Mouse (Mus musculus) kidney, embryonic 16.5 days (tissue): Measurements from ENCODE around the gene Pip5k1b. TPM values are rescaled to one million over a fixed set of nuclear protein-coding genes. Genes with fewer than 3 reads are reported as not detected.

Source experiments
- ATAC-seq: fragments of 200-750 bp; cut with Nextera tagmentation; 2 replicates; pipeline ENCODE4 v1.8.0; 2017; ENCODE audit warnings: moderate TSS enrichment; ENCODE audit not compliant: low FRiP score, low TSS enrichment
- H3K27ac ChIP-seq: fragments of 300-500 bp; sonication (generic); 2 replicates; pipeline ENCODE4 v1.5.1; 2014; ENCODE audit warnings: low read length
- H3K27me3 ChIP-seq: fragments of 300-500 bp; sonication (generic); 2 replicates; pipeline ENCODE4 v1.6.1; 2014; ENCODE audit warnings: low read length, control low read depth, mixed read lengths; ENCODE audit not compliant: insufficient read depth
- H3K36me3 ChIP-seq: fragments of 300-500 bp; sonication (generic); 2 replicates; pipeline ENCODE4 v1.6.1; 2014; ENCODE audit warnings: low read length, control low read depth, mixed read lengths; ENCODE audit not compliant: insufficient read depth
- H3K4me1 ChIP-seq: fragments of 300-500 bp; sonication (generic); 2 replicates; pipeline ENCODE4 v1.6.1; 2014; ENCODE audit warnings: low read length, control low read depth, mixed read lengths; ENCODE audit not compliant: insufficient read depth
- H3K4me2 ChIP-seq: fragments of 300-500 bp; sonication (generic); replicated peaks from 2 replicates; pipeline ENCODE4 v1.6.1; 2014; ENCODE audit warnings: low read depth, low read length
- H3K4me3 ChIP-seq: fragments of 300-500 bp; sonication (generic); 2 replicates; pipeline ENCODE4 v1.5.1; 2014; ENCODE audit warnings: mild to moderate bottlenecking, low read length
- H3K9ac ChIP-seq: fragments of 300-500 bp; sonication (generic); replicated peaks from 2 replicates; pipeline ENCODE4 v1.6.1; 2014; ENCODE audit warnings: low read length
- H3K9me3 ChIP-seq: fragments of 300-500 bp; sonication (generic); 2 replicates; pipeline ENCODE4 v1.6.1; 2016; ENCODE audit warnings: low read length, control low read depth
- WGBS: fragments of 180-500 bp; shearing (Covaris S2); extraction: QIAGEN DNeasy Blood & Tissue Kit; methylation state at CpG from one replicate; pipeline ENCODE4 v1.1.7; 2014; 5-methylcytosine and 5-hydroxymethylcytosine counted together
- polyA plus RNA-seq: library from polyadenylated mRNA; unstranded; fragments of >200 nt; fragmentation: Nextera tagmentation; extraction: Ambion mirVana; gene quantifications from 2 replicates; pipeline ENCODE4 v1.2.1, GENCODE M21; 2015

The Pip5k1b gene
- polyA plus RNA-seq, 1 experiment from 2014 or later = 2.2 TPM

- H3K9me3 ChIP-seq = no peaks in the 10 kb centered on the region
- 0 out of 2 replicates have a peak overlapping the region, but pooled peaks have one; percentile 57 for H3K27ac ChIP-seq
- H3K27me3 ChIP-seq = no peaks in the 10 kb centered on the region
- ATAC-seq = no peak
- no peak overlapping the region for H3K4me3 ChIP-seq
- H3K4me1 ChIP-seq = peaks cover 15% of the 10 kb centered on the region; the same call in 1 of the 2 replicates
- WGBS = 64% methylated on average over 3 of the region's 3 CpGs
- no peaks in the 10 kb centered on the region for H3K36me3 ChIP-seq
- H3K9ac ChIP-seq = no peak overlapping the region
- no peak overlapping the region for H3K4me2 ChIP-seq
Observed at GRCm38 (mm10) chr19:24468616-24469015, 87.1 kb downstream of the Pip5k1b start.

DNA sequence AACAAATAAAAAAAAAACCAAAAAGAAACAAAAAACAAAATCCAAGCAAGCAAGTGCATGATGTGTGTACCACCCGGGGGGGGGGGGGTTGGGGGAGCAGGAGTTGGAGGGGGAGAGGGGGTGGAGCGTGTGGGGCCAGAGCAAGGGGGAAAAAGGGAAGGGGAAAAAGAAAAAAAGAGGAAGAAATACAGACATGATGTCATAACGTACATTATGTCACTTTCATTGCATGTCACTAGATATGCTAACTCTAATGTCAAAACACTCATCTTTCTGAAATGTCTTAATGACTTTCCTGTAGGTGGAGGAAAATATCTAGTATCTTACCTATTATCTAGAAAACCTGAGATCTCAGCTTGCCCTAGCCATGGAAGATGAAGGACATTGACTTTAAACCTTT lies 92.7 kb downstream of the Pip5k1b start:
- Histone ChIP-seq H3K9me3 (no peaks in the 10 kb centered on the region), H3K27me3 (no peaks in the 10 kb centered on the region)

GRCm38 (mm10) chr19:24456591-24457231 lies 99.0 kb downstream of the Pip5k1b start:
- no peak overlapping the region for H3K4me2 ChIP-seq

More for the DNA sequence above, 92.7 kb downstream of the Pip5k1b start:
- Histone ChIP-seq H3K4me2 (no peak overlapping the region), H3K36me3 (no peaks in the 10 kb centered on the region), H3K9ac (no peak overlapping the region), H3K27ac (no peak overlapping the region), H3K4me3 (no peak overlapping the region), H3K4me1 (0 out of 2 replicates have a peak, but pooled peaks cover under 1% of the 10 kb centered on the region)
- WGBS = 95% methylated on average over 2 of the region's 3 CpGs
- no peak for ATAC-seq

DNA sequence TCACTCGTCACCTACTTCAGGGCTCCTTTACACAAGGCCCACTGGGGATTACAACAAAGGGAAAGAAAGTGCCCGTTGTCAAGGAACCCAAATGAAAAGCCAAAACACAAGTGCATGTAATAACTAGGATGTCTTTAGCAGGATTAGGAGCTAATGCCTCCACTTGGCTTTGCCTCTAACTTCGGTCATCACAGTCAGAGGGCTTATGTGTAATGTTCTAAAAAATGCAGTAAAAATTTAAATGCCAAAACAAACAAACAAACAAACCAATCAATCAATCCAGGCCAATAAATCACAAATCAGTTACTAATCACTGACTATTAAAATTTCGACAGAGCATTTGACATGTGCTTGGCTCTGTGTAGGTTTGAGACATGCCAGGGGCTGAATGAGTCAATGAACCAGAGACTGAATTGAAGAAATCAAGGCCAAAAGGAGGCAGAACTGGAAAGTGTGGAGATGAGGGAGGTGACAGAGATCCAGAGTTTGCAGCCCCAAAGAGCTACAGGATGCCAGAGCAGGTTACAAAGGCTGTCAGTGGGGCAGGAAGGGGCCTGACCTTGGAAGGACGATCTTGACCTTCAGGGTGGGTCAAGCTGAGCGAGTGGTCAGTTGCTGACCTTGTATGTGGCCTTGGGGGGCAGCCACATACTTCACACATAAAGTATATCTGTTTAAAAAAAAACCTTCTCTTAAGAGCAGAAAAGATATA lies 100.3 kb downstream of the Pip5k1b start:
- ATAC-seq = no peak
- Histone ChIP-seq H3K27me3 (no peaks in the 10 kb centered on the region), H3K27ac (no peak overlapping the region), H3K4me2 (no peak overlapping the region), H3K36me3 (no peaks in the 10 kb centered on the region), H3K4me1 (no peaks in the 10 kb centered on the region), H3K4me3 (no peak overlapping the region), H3K9me3 (no peaks in the 10 kb centered on the region), H3K9ac (no peak overlapping the region)
- 79% methylated on average over 6 of the region's 6 CpGs for WGBS

More at GRCm38 (mm10) chr19:24456591-24457231, 99.0 kb downstream of the Pip5k1b start:
- no peak overlapping the region for H3K27ac ChIP-seq
- no peak overlapping the region for H3K4me3 ChIP-seq
- no peaks in the 10 kb centered on the region for H3K4me1 ChIP-seq
- 89% methylated on average over 6 of the region's 6 CpGs for WGBS
- H3K9me3 ChIP-seq = no peaks in the 10 kb centered on the region
- no peak overlapping the region for H3K9ac ChIP-seq
- no peak for ATAC-seq
- H3K27me3 ChIP-seq = no peaks in the 10 kb centered on the region
- no peaks in the 10 kb centered on the region for H3K36me3 ChIP-seq

GRCm38 (mm10) chr19:24454451-24454850 lies 101.2 kb downstream of the Pip5k1b start:
- no peaks in the 10 kb centered on the region for H3K36me3 ChIP-seq
- no peak for ATAC-seq
- 68% methylated on average over 2 of the region's 2 CpGs for WGBS
- no peaks in the 10 kb centered on the region for H3K9me3 ChIP-seq
- no peak overlapping the region for H3K4me3 ChIP-seq
- H3K27me3 ChIP-seq = no peaks in the 10 kb centered on the region
- no peak overlapping the region for H3K9ac ChIP-seq
- no peak overlapping the region for H3K4me2 ChIP-seq
- no peak overlapping the region for H3K27ac ChIP-seq
- H3K4me1 ChIP-seq = no peaks in the 10 kb centered on the region

DNA sequence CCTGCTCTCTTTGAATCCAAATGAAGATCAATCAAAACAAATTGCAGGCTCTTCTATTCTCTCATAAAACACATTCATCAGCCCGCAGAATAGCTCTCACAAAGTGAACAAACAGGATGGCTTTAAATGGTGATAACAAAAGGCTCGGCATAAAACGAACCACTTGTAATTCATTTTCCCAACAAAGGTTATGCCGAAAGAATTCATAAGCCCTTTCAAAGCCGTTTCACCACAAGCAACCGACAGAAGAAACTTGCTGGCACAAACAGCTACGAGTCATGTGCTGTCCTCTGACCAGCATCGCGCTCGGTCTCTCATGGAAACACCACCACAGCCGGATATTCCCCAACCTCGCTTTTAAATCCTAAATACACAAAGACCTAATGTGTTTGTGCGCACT lies 102.3 kb downstream of the Pip5k1b start:
- Histone ChIP-seq H3K9me3 (no peaks in the 10 kb centered on the region), H3K27ac (no peak overlapping the region)
- no peak for ATAC-seq

GRCm38 (mm10) chr19:24452441-24452898 lies 103.2 kb downstream of the Pip5k1b start:
- Histone ChIP-seq H3K27me3 (no peaks in the 10 kb centered on the region), H3K4me3 (no peak overlapping the region), H3K36me3 (no peaks in the 10 kb centered on the region), H3K9me3 (no peaks in the 10 kb centered on the region), H3K27ac (0 out of 2 replicates have a peak overlapping the region, but pooled peaks have one; percentile 18), H3K4me2 (no peak overlapping the region), H3K9ac (no peak overlapping the region), H3K4me1 (no peaks in the 10 kb centered on the region)
- WGBS = 28% methylated on average over 3 of the region's 3 CpGs
- ATAC-seq = no peak; the same call in 1 of the 2 replicates

More for the DNA sequence above, 102.3 kb downstream of the Pip5k1b start:
- Histone ChIP-seq H3K27me3 (no peaks in the 10 kb centered on the region), H3K36me3 (no peaks in the 10 kb centered on the region), H3K9ac (no peak overlapping the region), H3K4me3 (no peak overlapping the region), H3K4me1 (no peaks in the 10 kb centered on the region), H3K4me2 (no peak overlapping the region)
- 82% methylated on average over 13 of the region's 13 CpGs for WGBS

- Histone ChIP-seq H3K9ac (no peak overlapping the region), H3K9me3 (no peaks in the 10 kb centered on the region), H3K4me1 (no peaks in the 10 kb centered on the region), H3K36me3 (no peaks in the 10 kb centered on the region), H3K4me3 (no peak overlapping the region), H3K4me2 (no peak overlapping the region), H3K27ac (no peak overlapping the region), H3K27me3 (no peaks in the 10 kb centered on the region)
- ATAC-seq = no peak
- WGBS = 82% methylated on average over 3 of the region's 3 CpGs
Observed at GRCm38 (mm10) chr19:24451626-24452025, 104.0 kb downstream of the Pip5k1b start.

- no peak for ATAC-seq
- H3K9ac ChIP-seq = no peak overlapping the region
- no peaks in the 10 kb centered on the region for H3K36me3 ChIP-seq
- H3K9me3 ChIP-seq = no peaks in the 10 kb centered on the region
- H3K4me3 ChIP-seq = no peak overlapping the region
- H3K4me1 ChIP-seq = no peaks in the 10 kb centered on the region
- H3K27me3 ChIP-seq = no peaks in the 10 kb centered on the region
- H3K27ac ChIP-seq = no peak overlapping the region
- H3K4me2 ChIP-seq = no peak overlapping the region
- 91% methylated on average over 8 of the region's 8 CpGs for WGBS
Observed at GRCm38 (mm10) chr19:24450740-24451139, 104.9 kb downstream of the Pip5k1b start.

GRCm38 (mm10) chr19:24444322-24444721 lies 111.3 kb downstream of the Pip5k1b start:
- no peak overlapping the region for H3K9ac ChIP-seq
- H3K9me3 ChIP-seq = no peaks in the 10 kb centered on the region
- H3K27me3 ChIP-seq = no peaks in the 10 kb centered on the region
- H3K4me2 ChIP-seq = no peak overlapping the region
- 87% methylated on average over 3 of the region's 3 CpGs for WGBS
- H3K4me3 ChIP-seq = no peak overlapping the region
- H3K36me3 ChIP-seq = no peaks in the 10 kb centered on the region
- no peak overlapping the region for H3K27ac ChIP-seq
- no peak for ATAC-seq
- no peaks in the 10 kb centered on the region for H3K4me1 ChIP-seq
